Mouse (Mus musculus): ENCODE data around the gene Gm17490. TPM values are rescaled to one million over a fixed set of nuclear protein-coding genes. Genes with fewer than 3 reads are reported as not detected.
"Not testable (repeated sequence)": the region's sequence is repeated elsewhere in the genome, so short reads cannot be mapped to it uniquely, and the experiment has no call there.

Gm17490 gene
- polyA plus RNA-seq, 1 experiment from 2014 or later = not detected

- Histone ChIP-seq H3K4me2 (ENCODE audit: low read length) (no peak within 1 kb of the TSS), H3K4me1 (replicated peaks; ENCODE audit: control insufficient read depth, insufficient read depth, low read length) (no peaks in the 10 kb centered on the region), H3K36me3 (ENCODE audit: control insufficient read depth, insufficient read depth) (no peaks in the 10 kb centered on the region), H3K27ac (ENCODE audit: low read length) (no peak within 1 kb of the TSS), H3K9me3 (ENCODE audit: control insufficient read depth, low read length) (no peaks in the 10 kb centered on the region), H3K27me3 (replicated peaks; ENCODE audit: control insufficient read depth, insufficient read depth, low read length) (no peaks in the 10 kb centered on the region), H3K9ac (replicated peaks; ENCODE audit: low read depth, low read length) (no peak within 1 kb of the TSS), H3K4me3 (replicated peaks; ENCODE audit: low read length) (no peak within 1 kb of the TSS)
- WGBS = 82% methylated on average over 3 of the region's 3 CpGs
- no peak for ATAC-seq
Measured at GRCm38 (mm10) chr2:11642451-11642941, 16.4 kb upstream of the Gm17490 start, which contains the start of gene Il2ra. Il2ra (plus strand) TSS chr2:11642807.

- 65% methylated on average over 1 of the region's 1 CpGs for WGBS
- H3K4me3 ChIP-seq (replicated peaks; ENCODE audit: low read length) = no peak overlapping the region
- H3K36me3 ChIP-seq (ENCODE audit: control insufficient read depth, insufficient read depth) = no peaks in the 10 kb centered on the region
- H3K4me1 ChIP-seq (replicated peaks; ENCODE audit: control insufficient read depth, insufficient read depth, low read length) = no peaks in the 10 kb centered on the region
- no peak for ATAC-seq
- H3K9me3 ChIP-seq (ENCODE audit: control insufficient read depth, low read length) = no peaks in the 10 kb centered on the region
- H3K27me3 ChIP-seq (replicated peaks; ENCODE audit: control insufficient read depth, insufficient read depth, low read length) = no peaks in the 10 kb centered on the region
- H3K9ac ChIP-seq (replicated peaks; ENCODE audit: low read depth, low read length) = no peak overlapping the region
- no peak overlapping the region for H3K4me2 ChIP-seq (ENCODE audit: low read length)
- H3K27ac ChIP-seq (ENCODE audit: low read length) = no peak overlapping the region
Measured at GRCm38 (mm10) chr2:11637115-11637514, 11.1 kb upstream of the Gm17490 start.

DNA sequence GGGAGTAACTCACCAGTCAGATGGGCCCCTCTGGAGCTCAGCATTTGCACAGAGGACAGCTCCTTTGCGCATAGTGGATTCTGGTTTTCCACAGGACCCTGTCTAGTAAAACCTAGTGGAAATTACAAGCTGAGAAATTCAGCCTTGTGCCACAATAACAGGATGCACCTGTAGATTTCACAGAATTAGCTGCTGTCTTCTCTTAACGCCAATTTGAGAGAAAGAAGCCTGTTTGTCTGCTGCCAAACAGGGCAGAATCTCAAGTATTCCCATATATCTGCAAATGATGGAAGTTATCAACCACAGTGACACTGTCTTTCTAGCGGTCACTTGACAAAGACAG lies 10.0 kb upstream of the Gm17490 start:
- Histone ChIP-seq H3K36me3 (ENCODE audit: control insufficient read depth, insufficient read depth) (no peaks in the 10 kb centered on the region), H3K4me2 (ENCODE audit: low read length) (no peak overlapping the region), H3K27ac (ENCODE audit: low read length) (no peak overlapping the region), H3K27me3 (replicated peaks; ENCODE audit: control insufficient read depth, insufficient read depth, low read length) (no peaks in the 10 kb centered on the region), H3K4me3 (replicated peaks; ENCODE audit: low read length) (no peak overlapping the region), H3K4me1 (replicated peaks; ENCODE audit: control insufficient read depth, insufficient read depth, low read length) (no peaks in the 10 kb centered on the region), H3K9me3 (ENCODE audit: control insufficient read depth, low read length) (no peaks in the 10 kb centered on the region), H3K9ac (replicated peaks; ENCODE audit: low read depth, low read length) (no peak overlapping the region)
- 82% methylated on average over 3 of the region's 3 CpGs for WGBS
- no peak for ATAC-seq

- no peaks in the 10 kb centered on the region for H3K9me3 ChIP-seq (ENCODE audit: control insufficient read depth, low read length)
- no peak overlapping the region for H3K4me3 ChIP-seq (replicated peaks; ENCODE audit: low read length)
- 95% methylated on average over 5 of the region's 5 CpGs for WGBS
- no peak overlapping the region for H3K9ac ChIP-seq (replicated peaks; ENCODE audit: low read depth, low read length)
- H3K27ac ChIP-seq (ENCODE audit: low read length) = no peak overlapping the region
- no peaks in the 10 kb centered on the region for H3K4me1 ChIP-seq (replicated peaks; ENCODE audit: control insufficient read depth, insufficient read depth, low read length)
- ATAC-seq = no peak
- no peak overlapping the region for H3K4me2 ChIP-seq (ENCODE audit: low read length)
- H3K36me3 ChIP-seq (ENCODE audit: control insufficient read depth, insufficient read depth) = no peaks in the 10 kb centered on the region
- H3K27me3 ChIP-seq (replicated peaks; ENCODE audit: control insufficient read depth, insufficient read depth, low read length) = no peaks in the 10 kb centered on the region
Measured at GRCm38 (mm10) chr2:11635471-11636137, 9.5 kb upstream of the Gm17490 start.

DNA sequence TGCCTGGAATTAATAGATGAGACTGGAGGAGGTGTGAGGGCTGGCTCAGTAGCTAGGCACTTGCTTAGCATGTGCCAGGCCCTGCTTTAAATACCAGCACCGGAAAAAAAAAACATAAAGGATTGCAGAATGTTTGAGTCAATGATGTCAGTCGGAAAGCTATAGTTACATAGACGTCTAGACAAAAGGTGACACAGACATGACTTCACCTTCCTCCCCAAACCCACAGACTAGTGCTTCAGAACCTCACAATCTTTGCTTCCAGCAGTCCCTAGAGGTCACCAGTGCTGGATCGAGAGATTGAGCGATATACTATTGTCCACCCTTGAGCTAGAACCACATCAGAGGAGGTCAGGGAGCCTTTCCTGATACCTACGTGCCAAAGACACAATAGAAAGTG lies 9.0 kb upstream of the Gm17490 start:
- Histone ChIP-seq H3K27ac (ENCODE audit: low read length) (no peak overlapping the region), H3K27me3 (replicated peaks; ENCODE audit: control insufficient read depth, insufficient read depth, low read length) (no peaks in the 10 kb centered on the region), H3K4me2 (ENCODE audit: low read length) (no peak overlapping the region), H3K36me3 (ENCODE audit: control insufficient read depth, insufficient read depth) (no peaks in the 10 kb centered on the region), H3K4me3 (replicated peaks; ENCODE audit: low read length) (no peak overlapping the region), H3K4me1 (replicated peaks; ENCODE audit: control insufficient read depth, insufficient read depth, low read length) (no peaks in the 10 kb centered on the region), H3K9ac (replicated peaks; ENCODE audit: low read depth, low read length) (no peak overlapping the region), H3K9me3 (ENCODE audit: control insufficient read depth, low read length) (no peaks in the 10 kb centered on the region)
- WGBS = 83% methylated on average over 6 of the region's 6 CpGs
- no peak for ATAC-seq

DNA sequence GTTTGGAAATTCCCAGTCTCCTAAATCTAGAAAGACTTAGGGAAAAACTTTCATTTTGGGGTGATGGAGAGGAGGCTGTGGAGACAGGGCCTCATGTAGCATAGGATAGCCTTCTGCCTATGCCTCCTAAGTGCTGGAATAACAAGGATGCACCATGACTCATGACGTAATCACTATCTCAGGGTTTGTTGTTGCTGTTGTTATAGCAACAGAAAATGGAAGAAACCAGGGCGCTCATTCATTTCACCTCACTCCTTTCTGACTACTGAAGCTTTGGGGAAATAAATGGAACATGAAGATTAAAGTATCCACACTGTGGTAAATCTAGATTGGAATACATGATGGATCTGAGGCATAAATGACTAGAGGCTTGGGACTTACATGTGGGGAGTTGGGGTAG lies 2.3 kb downstream of the Gm17490 start:
- H3K27me3 ChIP-seq (replicated peaks; ENCODE audit: control insufficient read depth, insufficient read depth, low read length) = no peaks in the 10 kb centered on the region
- H3K27ac ChIP-seq (ENCODE audit: low read length) = no peak overlapping the region
- H3K36me3 ChIP-seq (ENCODE audit: control insufficient read depth, insufficient read depth) = no peaks in the 10 kb centered on the region
- ATAC-seq = no peak
- no peak overlapping the region for H3K4me2 ChIP-seq (ENCODE audit: low read length)
- H3K9ac ChIP-seq (replicated peaks; ENCODE audit: low read depth, low read length) = no peak overlapping the region
- 93% methylated on average over 2 of the region's 2 CpGs for WGBS
- no peak overlapping the region for H3K4me3 ChIP-seq (replicated peaks; ENCODE audit: low read length)
- H3K4me1 ChIP-seq (replicated peaks; ENCODE audit: control insufficient read depth, insufficient read depth, low read length) = no peaks in the 10 kb centered on the region
- H3K9me3 ChIP-seq (ENCODE audit: control insufficient read depth, low read length) = no peaks in the 10 kb centered on the region

DNA sequence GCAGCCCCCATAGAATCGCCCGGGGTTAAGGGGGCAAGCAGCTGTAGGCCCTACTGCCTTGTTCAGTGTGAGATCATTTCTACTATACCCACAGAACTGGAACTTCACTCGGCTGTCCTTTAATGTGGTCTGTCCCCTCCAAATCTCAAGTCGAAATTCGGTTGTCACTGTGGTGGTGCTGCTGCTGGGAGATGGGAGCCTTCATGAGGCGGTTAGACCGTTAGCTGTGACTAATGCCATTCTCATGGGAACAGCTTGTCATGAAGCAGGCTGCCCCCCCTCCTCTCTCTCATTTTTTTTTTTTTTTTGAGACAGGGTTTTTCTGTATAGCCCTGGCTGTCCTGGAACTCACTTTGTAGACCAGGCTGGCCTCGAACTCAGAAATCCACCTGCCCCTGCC lies 2.9 kb downstream of the Gm17490 start:
- Histone ChIP-seq H3K27me3 (replicated peaks; ENCODE audit: control insufficient read depth, insufficient read depth, low read length) (no peaks in the 10 kb centered on the region), H3K9ac (replicated peaks; ENCODE audit: low read depth, low read length) (no peak overlapping the region), H3K4me1 (replicated peaks; ENCODE audit: control insufficient read depth, insufficient read depth, low read length) (no peaks in the 10 kb centered on the region), H3K4me2 (ENCODE audit: low read length) (no peak overlapping the region), H3K9me3 (ENCODE audit: control insufficient read depth, low read length) (no peaks in the 10 kb centered on the region), H3K36me3 (ENCODE audit: control insufficient read depth, insufficient read depth) (no peaks in the 10 kb centered on the region), H3K4me3 (replicated peaks; ENCODE audit: low read length) (no peak overlapping the region), H3K27ac (ENCODE audit: low read length) (no peak overlapping the region)
- ATAC-seq = no peak
- 88% methylated on average over 8 of the region's 8 CpGs for WGBS

DNA sequence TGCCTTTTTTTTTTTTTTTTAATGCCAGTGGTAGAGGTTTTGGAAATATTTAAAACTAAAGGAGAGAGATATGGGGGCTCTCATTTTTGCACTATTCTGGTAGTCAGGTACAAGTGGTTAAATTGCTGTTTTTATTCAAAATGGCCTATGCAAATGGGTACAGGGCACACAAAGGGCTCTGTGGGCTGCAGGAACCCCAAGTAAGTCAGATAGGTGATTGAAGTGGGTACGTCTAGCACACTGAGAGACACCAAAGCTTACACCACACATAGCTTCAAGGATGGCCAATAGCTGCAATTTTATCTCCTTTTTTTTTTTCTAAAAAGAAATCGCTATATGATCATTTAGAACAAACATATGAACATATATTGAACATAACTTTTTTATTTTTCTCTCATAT lies 6.5 kb downstream of the Gm17490 start:
- Histone ChIP-seq H3K4me1 (replicated peaks; ENCODE audit: control insufficient read depth, insufficient read depth, low read length) (no peaks in the 10 kb centered on the region), H3K27ac (ENCODE audit: low read length) (no peak overlapping the region), H3K9ac (replicated peaks; ENCODE audit: low read depth, low read length) (no peak overlapping the region), H3K36me3 (ENCODE audit: control insufficient read depth, insufficient read depth) (no peaks in the 10 kb centered on the region), H3K4me3 (replicated peaks; ENCODE audit: low read length) (no peak overlapping the region), H3K27me3 (replicated peaks; ENCODE audit: control insufficient read depth, insufficient read depth, low read length) (no peaks in the 10 kb centered on the region), H3K9me3 (ENCODE audit: control insufficient read depth, low read length) (no peaks in the 10 kb centered on the region), H3K4me2 (ENCODE audit: low read length) (no peak overlapping the region)
- 69% methylated on average over 2 of the region's 2 CpGs for WGBS
- ATAC-seq = no peak

DNA sequence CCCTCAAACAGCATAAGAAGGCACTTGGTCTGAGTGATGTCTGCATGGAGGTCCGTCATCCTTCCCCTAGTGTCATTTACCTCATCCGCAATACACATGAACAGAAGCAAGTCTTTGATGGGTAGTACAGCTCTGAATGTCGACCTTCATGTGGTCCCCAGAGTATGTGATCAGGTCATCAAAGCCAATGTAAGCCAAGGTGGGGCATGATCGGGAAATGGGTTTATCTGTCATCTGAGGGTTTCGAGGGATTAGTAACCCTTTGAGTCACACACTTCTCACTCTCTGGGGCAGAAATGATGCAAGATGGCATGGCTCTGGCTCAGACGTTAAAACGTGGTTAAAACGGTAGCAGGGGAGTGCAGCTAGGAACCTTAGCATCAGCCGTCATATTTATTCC lies 9.2 kb downstream of the Gm17490 start:
- Histone ChIP-seq H3K36me3 (ENCODE audit: control insufficient read depth, insufficient read depth) (no peaks in the 10 kb centered on the region), H3K9me3 (ENCODE audit: control insufficient read depth, low read length) (no peaks in the 10 kb centered on the region), H3K27me3 (replicated peaks; ENCODE audit: control insufficient read depth, insufficient read depth, low read length) (no peaks in the 10 kb centered on the region), H3K27ac (ENCODE audit: low read length) (no peak overlapping the region), H3K4me1 (replicated peaks; ENCODE audit: control insufficient read depth, insufficient read depth, low read length) (no peaks in the 10 kb centered on the region), H3K4me2 (ENCODE audit: low read length) (no peak overlapping the region), H3K4me3 (replicated peaks; ENCODE audit: low read length) (no peak overlapping the region), H3K9ac (replicated peaks; ENCODE audit: low read depth, low read length) (no peak overlapping the region)
- no peak for ATAC-seq
- 92% methylated on average over 9 of the region's 9 CpGs for WGBS

DNA sequence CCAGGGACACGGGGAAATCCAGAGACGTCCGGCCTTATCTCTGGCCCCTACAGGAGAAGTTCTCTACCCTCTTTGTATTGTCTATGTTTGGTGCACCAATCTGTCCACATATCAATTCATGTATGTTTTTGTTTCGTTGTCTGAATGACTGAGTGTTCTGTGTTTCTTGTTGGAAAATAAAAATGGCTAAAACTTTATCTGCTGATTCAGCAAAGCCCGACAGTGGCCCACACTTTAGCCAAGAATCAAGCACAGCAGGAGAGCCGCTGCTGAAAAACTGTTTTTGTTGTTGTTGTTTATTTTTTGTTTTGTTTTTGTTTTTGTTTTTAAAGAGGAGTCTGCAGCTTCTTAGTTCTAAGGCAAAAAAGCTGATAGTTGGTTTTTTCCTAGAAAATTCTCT lies 13.1 kb downstream of the Gm17490 start:
- not testable (repeated sequence) for ATAC-seq; H3K4me2 ChIP-seq (ENCODE audit: low read length); H3K4me3 ChIP-seq (replicated peaks; ENCODE audit: low read length); H3K36me3 ChIP-seq (ENCODE audit: control insufficient read depth, insufficient read depth); H3K4me1 ChIP-seq (replicated peaks; ENCODE audit: control insufficient read depth, insufficient read depth, low read length); H3K27me3 ChIP-seq (replicated peaks; ENCODE audit: control insufficient read depth, insufficient read depth, low read length); H3K9me3 ChIP-seq (ENCODE audit: control insufficient read depth, low read length); H3K9ac ChIP-seq (replicated peaks; ENCODE audit: low read depth, low read length); H3K27ac ChIP-seq (ENCODE audit: low read length)
- 85% methylated on average over 6 of the region's 6 CpGs for WGBS

Measured in forebrain, embryonic 16.5 days (tissue).